Mouse (Mus musculus): Measurements from ENCODE around the gene D16Ertd472e. TPM values are rescaled to one million over a fixed set of nuclear protein-coding genes. Genes with fewer than 3 reads are reported as not detected.
"Not testable (repeated sequence)": the region's sequence is repeated elsewhere in the genome, so short reads cannot be mapped to it uniquely, and the experiment has no call there.

D16Ertd472e gene
- total RNA-seq, 1 experiment from 2014 or later: 41.8 TPM

- ATAC-seq (replicated peaks; ENCODE audit: low read depth, poor library complexity, severe bottlenecking): no peak
Measured at GRCm38 (mm10) chr16:78517171-78517570, 59.3 kb downstream of the D16Ertd472e start.

DNA sequence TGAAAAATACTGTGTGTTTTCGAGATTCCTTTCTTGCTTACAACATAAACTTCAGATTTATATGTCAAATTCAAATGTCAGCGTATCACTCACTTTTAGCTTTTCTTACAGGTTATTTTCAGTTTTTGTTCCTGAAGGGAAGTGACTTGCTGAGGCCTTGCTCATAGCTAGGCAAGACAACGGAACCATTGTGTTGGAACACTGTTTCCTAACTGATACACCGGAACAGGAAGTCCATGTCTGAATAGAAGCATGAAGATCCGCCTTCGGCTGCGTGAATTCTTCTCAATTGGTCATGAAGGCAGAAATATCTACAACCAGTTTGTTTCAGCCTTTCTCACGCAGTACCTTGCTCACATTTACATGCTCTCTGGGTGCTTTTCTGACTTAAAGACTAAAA is 65.0 kb downstream of the D16Ertd472e start:
- 0 out of 2 replicates have a peak, but pooled peaks have one; percentile 45 for ATAC-seq (replicated peaks; ENCODE audit: low read depth, poor library complexity, severe bottlenecking)

- peak; percentile 71 for ATAC-seq (replicated peaks; ENCODE audit: low read depth, poor library complexity, severe bottlenecking)
Measured at GRCm38 (mm10) chr16:78502492-78502891, 74.0 kb downstream of the D16Ertd472e start.

DNA sequence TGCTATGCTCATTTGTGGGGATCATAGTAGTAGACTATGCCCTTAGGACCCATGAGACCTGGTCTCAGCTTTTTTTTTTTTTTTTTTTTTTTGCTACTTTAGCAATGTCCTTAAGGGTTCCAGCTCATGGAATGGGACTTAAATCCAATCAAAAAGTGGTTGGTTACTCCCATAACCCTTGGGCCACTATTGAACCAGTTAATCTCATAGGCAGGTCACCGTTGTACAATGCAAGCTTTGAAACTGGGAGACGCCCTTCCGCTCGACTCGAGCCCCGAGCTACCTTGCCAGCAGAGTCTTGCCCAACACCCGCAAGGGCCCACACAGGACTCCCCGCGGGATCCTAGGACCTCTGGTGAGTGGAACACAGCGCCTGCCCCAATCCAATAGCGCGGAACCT is 83.8 kb downstream of the D16Ertd472e start:
- ATAC-seq (replicated peaks; ENCODE audit: low read depth, poor library complexity, severe bottlenecking): not testable (repeated sequence)

GRCm38 (mm10) chr16:78490779-78491178 is 85.7 kb downstream of the D16Ertd472e start:
- ATAC-seq (replicated peaks; ENCODE audit: low read depth, poor library complexity, severe bottlenecking): no peak

Other genes starting within 250 kb of the D16Ertd472e start
- 11.5 and 13.4 TPM in 2 replicates for gene Btg3, start 199.5 kb downstream of the D16Ertd472e start, total RNA-seq (2017)